In the genomic region with DNA sequence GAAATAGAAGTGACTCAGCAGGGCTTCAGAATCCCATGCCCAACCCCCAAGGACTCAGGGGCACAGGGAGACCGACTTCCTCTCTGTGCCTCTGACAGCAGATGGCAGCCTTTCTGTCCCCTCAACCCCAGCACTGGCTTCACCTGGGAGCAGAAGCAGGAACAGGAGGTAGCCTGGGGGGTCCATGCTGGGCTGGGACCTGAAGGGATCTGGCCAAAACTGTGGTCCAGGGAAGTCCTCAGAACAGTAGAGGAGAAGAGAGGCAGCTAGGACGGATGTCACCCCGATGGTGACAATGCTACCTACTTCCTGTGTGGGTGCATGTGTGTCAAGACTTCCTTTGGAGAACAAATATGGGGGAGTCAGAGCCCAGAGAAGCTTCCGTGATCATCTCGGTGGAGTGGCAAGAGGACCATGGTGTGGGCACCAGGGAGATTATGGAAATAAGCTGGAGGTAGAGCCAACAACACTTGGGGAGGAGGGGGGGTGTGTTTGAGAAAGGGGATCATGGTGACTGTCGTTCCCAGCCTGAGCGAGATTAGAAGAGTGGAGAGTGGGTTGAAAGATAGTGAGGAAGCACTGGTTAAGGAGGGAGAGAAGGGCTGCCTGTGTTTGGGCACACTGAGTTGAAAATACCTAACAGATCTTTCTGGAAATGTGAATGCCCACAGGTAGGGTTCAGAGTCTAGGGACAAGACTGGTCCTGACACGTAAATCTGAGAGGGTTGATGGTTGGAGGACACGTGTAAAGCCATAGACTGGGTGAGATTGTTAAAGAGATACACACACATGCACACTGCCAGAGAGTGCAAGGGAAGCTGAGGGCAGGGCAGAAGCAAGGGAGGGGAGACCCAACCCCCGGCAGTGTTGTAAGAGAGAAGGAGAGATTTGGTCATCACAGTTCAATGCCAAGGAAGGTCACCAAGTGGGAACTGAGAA, we compare ENCODE assay signal across 11 mouse cellular contexts. TPM values are rescaled to one million over a fixed set of nuclear protein-coding genes. Genes with fewer than 3 reads are reported as not detected.
A peak's percentile ranks its signal among the peaks of the same experiment; 100 is the strongest.
DNase-seq lines count a peak whose midpoint lies in the region; ATAC-seq and TF ChIP-seq lines count a peak whose summit lies in the region.
"Had no signal": no experiment of that assay in that cellular context is flagged by ENCODE, and none has a peak within 500 bp of the region (broad histone marks: within the 10 kb centered on the region; RNA-seq: fewer than 3 reads in every experiment).

A gene (minus strand): TSS at position 294 of the 939 bp plus-strand sequence.

- DNase-seq in stomach, postnatal 0 days (ENCODE audit: low spot score): no peak
- peak; percentile 70 for DNase-seq in thymus, postnatal 4 days
- no peak for DNase-seq in neural tube, embryonic 10.5 days (ENCODE audit: extremely low spot score, low spot score)
- DNase-seq in left cerebral cortex, postnatal 10 days (ENCODE audit: extremely low spot score in 1 of 2, low spot score in 2 of 2): no peak

- H3K27me3 ChIP-seq in stomach, embryonic 16.5 days (ENCODE audit: control insufficient read depth, insufficient read depth, low read length): no peaks in the 10 kb centered on the region
- no peaks in the 10 kb centered on the region for H3K27me3 ChIP-seq in stomach, postnatal 0 days (ENCODE audit: control insufficient read depth, insufficient read depth, low read length)
- H3K27me3 ChIP-seq: neural tube, embryonic 15.5 days had no signal

- no peak within 1 kb of the TSS for H3K4me2 ChIP-seq in stomach, embryonic 16.5 days (ENCODE audit: low read depth, low read length)
- H3K4me2 ChIP-seq in stomach, postnatal 0 days (replicated peaks; ENCODE audit: low read depth): no peak within 1 kb of the TSS

- intact Hi-C loops in left cerebral cortex, postnatal 10 days (cut with DNase I): no loop called here

- no peaks in the 10 kb centered on the region for H3K4me1 ChIP-seq in stomach, embryonic 16.5 days (ENCODE audit: control insufficient read depth, insufficient read depth, low read length)
- no peaks in the 10 kb centered on the region for H3K4me1 ChIP-seq in stomach, postnatal 0 days (replicated peaks; ENCODE audit: control insufficient read depth, insufficient read depth)

- no peak within 1 kb of the TSS for H3K4me3 ChIP-seq in stomach, embryonic 16.5 days (replicated peaks; ENCODE audit: low read length)
- H3K4me3 ChIP-seq in stomach, postnatal 0 days (ENCODE audit: low read depth, low read length): no peak within 1 kb of the TSS
- H3K4me3 ChIP-seq: hindbrain, embryonic 12.5 days had no signal

- no peaks in the 10 kb centered on the region for H3K36me3 ChIP-seq in stomach, embryonic 16.5 days (ENCODE audit: control insufficient read depth, insufficient read depth, low read length)
- no peaks in the 10 kb centered on the region for H3K36me3 ChIP-seq in stomach, postnatal 0 days (ENCODE audit: control insufficient read depth, insufficient read depth, low read length)
- H3K36me3 ChIP-seq: hindbrain, embryonic 12.5 days; limb, embryonic 12.5 days; neural tube, embryonic 15.5 days had no signal

- WGBS in stomach, embryonic 16.5 days: 58% methylated on average over 10 of the region's 10 CpGs
- 66% methylated on average over 10 of the region's 10 CpGs for WGBS in stomach, postnatal 0 days

- no peaks in the 10 kb centered on the region for H3K9me3 ChIP-seq in stomach, embryonic 16.5 days (replicated peaks; ENCODE audit: control insufficient read depth, low read length)
- H3K9me3 ChIP-seq in stomach, postnatal 0 days (ENCODE audit: control insufficient read depth, low read length): no peaks in the 10 kb centered on the region
- H3K9me3 ChIP-seq: hindbrain, embryonic 12.5 days had no signal

- ATAC-seq in stomach, embryonic 16.5 days (ENCODE audit: insufficient read depth, low FRiP score): no peak
- ATAC-seq in stomach, postnatal 0 days (ENCODE audit: low FRiP score, low TSS enrichment): no peak
- ATAC-seq in hematopoietic stem cell, adult 5-6 weeks (replicated peaks in 1 of 2; ENCODE audit: insufficient read depth in 1 of 2, low FRiP score in 2 of 2, low TSS enrichment in 1 of 2, low read depth in 1 of 2, poor library complexity in 2 of 2, severe bottlenecking in 2 of 2): peak; percentile 34 to 46
- ATAC-seq in megakaryocyte progenitor cell, adult 5-6 weeks (replicated peaks; ENCODE audit: poor library complexity): peak; percentile 47
- ATAC-seq in megakaryocyte-erythroid progenitor cell, adult 5-6 weeks (replicated peaks; ENCODE audit: low FRiP score, low TSS enrichment, poor library complexity, severe bottlenecking): no peak

- no peak for TF ChIP-seq CTCF in stomach, postnatal 0 days (IDR thresholded peaks at IDR 0.05; ENCODE audit: low read depth)

- no peak for TF ChIP-seq EP300 in stomach, postnatal 0 days (optimal IDR thresholded peaks at IDR 0.05)

- peak within 1 kb of the TSS; percentile 61 for H3K27ac ChIP-seq in stomach, embryonic 16.5 days (ENCODE audit: low read length)
- no peak within 1 kb of the TSS for H3K27ac ChIP-seq in stomach, postnatal 0 days (replicated peaks)
- H3K27ac ChIP-seq: hindbrain, embryonic 12.5 days; limb, embryonic 12.5 days; neural tube, embryonic 15.5 days had no signal

- no peak within 1 kb of the TSS for H3K9ac ChIP-seq in stomach, embryonic 16.5 days (ENCODE audit: low read length)
- no peak within 1 kb of the TSS for H3K9ac ChIP-seq in stomach, postnatal 0 days (ENCODE audit: low read length)
- H3K9ac ChIP-seq: hindbrain, embryonic 12.5 days; limb, embryonic 12.5 days; neural tube, embryonic 15.5 days had no signal

RNA-seq across cellular contexts. Expression of the gene that starts here (rescaled TPM):
- polyA plus RNA-seq in stomach, embryonic 16.5 days (2015; fragmentation: Nextera tagmentation; extraction: Ambion mirVana): 1.9 and 2.0 TPM in 2 replicates
- polyA plus RNA-seq in stomach, postnatal 0 days (2015; fragmentation: Nextera tagmentation; extraction: Ambion mirVana): 3.2 and 3.7 TPM in 2 replicates
- 11.6 and 14.3 TPM in 2 replicates for total RNA-seq in hematopoietic stem cell, adult 5-6 weeks (2017)
- total RNA-seq in megakaryocyte progenitor cell, adult 5-6 weeks (2015): 28.1 and 30.3 TPM in 2 replicates
- total RNA-seq in megakaryocyte progenitor cell, adult 5-6 weeks (2017): 10.0 and 12.7 TPM in 2 replicates
- total RNA-seq in left cerebral cortex, postnatal 10 days (2021): 1 to 10 TPM in 1 of 2 experiments, not detected in 1; 1.1 TPM
- 4.3 and 4.4 TPM in 2 replicates for total RNA-seq in megakaryocyte-erythroid progenitor cell, adult 5-6 weeks (2014; fragmentation: Nextera tagmentation)
- total RNA-seq in megakaryocyte-erythroid progenitor cell, adult 5-6 weeks (2017): 3.3 TPM in 1 of 2 replicates, not detected in the other
- polyA plus RNA-seq: limb, embryonic 12.5 days had no signal

Comparison
In these comparisons a context has a peak if more than half of its experiments do, and no peak if none do; other contexts are left out.
1. ATAC-seq: peak in hematopoietic stem cell, adult 5-6 weeks (2 of 2) and megakaryocyte progenitor cell, adult 5-6 weeks (single experiment); none in stomach, embryonic 16.5 days (single experiment), stomach, postnatal 0 days (single experiment) and megakaryocyte-erythroid progenitor cell, adult 5-6 weeks (single experiment).